Mouse (Mus musculus) heart, postnatal 0 days (tissue): ENCODE measurements at regions not wholly inside any gene's neighbourhood (a gene's known extent, or its start where the extent isn't known, plus 50 kb on each side); places are given as distances from the start of the nearest gene placed in this dataset.

Source experiments
- ATAC-seq: fragments of 200-750 bp; cut with Nextera tagmentation; 2 replicates; pipeline ENCODE4 v1.8.0; 2017; ENCODE audit warnings: low read depth, moderate number of reproducible peaks, moderate library complexity; ENCODE audit not compliant: insufficient read depth
- DNase-seq: peaks from one replicate; pipeline ENCODE4 v3.0.0-alpha.2; 2016; ENCODE audit warnings: low spot score
- H3K27ac ChIP-seq: fragments of 300-500 bp; sonication (generic); 2 replicates; pipeline ENCODE4 v1.5.1; 2014; ENCODE audit warnings: low read depth, mild to moderate bottlenecking
- H3K27me3 ChIP-seq: fragments of 300-500 bp; sonication (generic); 2 replicates; pipeline ENCODE4 v1.6.1; 2014; ENCODE audit warnings: low read length, mixed read lengths; ENCODE audit not compliant: control insufficient read depth, insufficient read depth
- H3K36me3 ChIP-seq: fragments of 300-500 bp; sonication (generic); replicated peaks from 2 replicates; pipeline ENCODE4 v1.6.1; 2014; ENCODE audit warnings: low read length, mixed read lengths; ENCODE audit not compliant: control insufficient read depth, insufficient read depth
- H3K4me1 ChIP-seq: fragments of 300-500 bp; sonication (generic); 2 replicates; pipeline ENCODE4 v1.6.1; 2014; ENCODE audit warnings: antibody characterized with exemption; ENCODE audit not compliant: control insufficient read depth, insufficient read depth
- H3K4me2 ChIP-seq: fragments of 300-500 bp; sonication (generic); 2 replicates; pipeline ENCODE4 v1.6.1; 2014; ENCODE audit warnings: low read depth, mild to moderate bottlenecking, low read length, moderate library complexity
- H3K4me3 ChIP-seq: fragments of 300-500 bp; sonication (generic); 2 replicates; pipeline ENCODE4 v1.5.1; 2014; ENCODE audit warnings: low read depth, low read length
- H3K9ac ChIP-seq: fragments of 300-500 bp; sonication (generic); replicated peaks from 2 replicates; pipeline ENCODE4 v1.6.1; 2014; ENCODE audit warnings: low read depth, low read length, mixed read lengths
- H3K9me3 ChIP-seq: fragments of 300-500 bp; sonication (generic); replicated peaks from 2 replicates; pipeline ENCODE4 v1.6.1; 2016; ENCODE audit warnings: low read length; ENCODE audit not compliant: control insufficient read depth
- CTCF ChIP-seq: IDR thresholded peaks from 2 replicates; pipeline ENCODE4 v1.5.1; 2016; ENCODE audit warnings: antibody characterized with exemption, control low read depth, low read depth
- EP300 ChIP-seq: IDR thresholded peaks from 2 replicates; pipeline ENCODE4 v1.6.1; 2016; ENCODE audit warnings: antibody characterized with exemption, low read depth
- WGBS: fragments of 180-500 bp; shearing (Covaris S2); extraction: QIAGEN DNeasy Blood & Tissue Kit; methylation state at CpG from one replicate; pipeline ENCODE4 v1.1.7; 2014; 5-methylcytosine and 5-hydroxymethylcytosine counted together

- Histone ChIP-seq H3K4me2 (no peak overlapping the region), H3K27ac (no peak overlapping the region), H3K36me3 (no peaks in the 10 kb centered on the region), H3K27me3 (no peaks in the 10 kb centered on the region), H3K4me3 (no peak overlapping the region), H3K4me1 (peaks cover 25% of the 10 kb centered on the region), H3K9me3 (no peaks in the 10 kb centered on the region), H3K9ac (no peak overlapping the region)
- DNase-seq (no peak), ATAC-seq (no peak)
- TF ChIP-seq EP300, result no peak
- TF ChIP-seq CTCF, result no peak
- 84% methylated on average over 5 of the region's 5 CpGs for WGBS
These were observed 81.3 kb upstream of the Tent5a start for GRCm38 (mm10) chr9:85408461-85408860.

DNA sequence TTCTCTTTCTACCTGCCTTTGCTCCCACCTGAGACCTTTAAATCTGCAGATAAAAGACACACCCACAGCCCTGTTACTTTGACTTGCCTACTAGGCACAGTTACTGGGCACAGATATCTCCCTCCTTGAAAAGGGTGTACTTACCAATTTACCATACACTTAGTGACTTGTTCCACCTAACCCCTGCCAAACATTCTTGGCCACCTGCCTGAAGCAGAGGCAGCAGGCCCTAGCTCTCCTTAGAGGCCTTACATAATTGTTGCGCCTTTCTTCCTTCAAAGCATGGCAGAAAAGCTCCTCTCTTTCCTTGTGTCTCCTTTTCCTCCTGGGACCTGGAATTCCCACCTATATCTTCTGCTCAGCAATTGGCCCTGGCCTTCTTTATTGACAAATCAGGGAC is 80.4 kb upstream of the Tent5a start:
- DNase-seq (peak; percentile 17), ATAC-seq (no peak)
- 50% methylated on average over 1 of the region's 1 CpGs for WGBS

DNA sequence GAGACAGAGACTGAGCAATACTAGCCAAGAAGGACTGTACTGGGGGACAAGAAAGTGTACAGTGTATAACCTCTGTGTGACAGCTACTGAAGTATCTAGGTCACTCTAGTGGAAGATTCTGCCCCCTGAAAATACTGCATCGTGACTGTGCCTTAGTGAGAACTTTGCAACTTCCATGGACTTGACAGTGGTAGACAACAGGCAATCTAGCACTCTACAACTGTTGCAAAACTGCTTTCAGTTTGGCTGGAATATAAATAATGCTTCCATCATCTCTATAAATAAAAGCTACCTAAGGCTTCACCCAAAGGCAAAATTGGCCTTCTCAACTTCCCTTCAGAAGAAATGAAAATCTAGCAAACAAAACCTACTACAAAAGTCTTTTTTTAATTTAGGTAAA is 74.6 kb upstream of the Tent5a start:
- no peak overlapping the region for H3K9ac ChIP-seq
- no peak overlapping the region for H3K4me2 ChIP-seq
- ATAC-seq (peak; percentile 67), DNase-seq (peak; percentile 55)
- H3K27me3 ChIP-seq, result no peaks in the 10 kb centered on the region
- H3K4me1 ChIP-seq, result peaks cover 13% of the 10 kb centered on the region; the same call in 1 of the 2 replicates
- no peaks in the 10 kb centered on the region for H3K36me3 ChIP-seq
- WGBS, result 17% methylated on average over 1 of the region's 1 CpGs
- peak overlapping the region; percentile 44 for H3K27ac ChIP-seq
- TF ChIP-seq CTCF (no peak), EP300 (no peak)
- H3K9me3 ChIP-seq, result no peaks in the 10 kb centered on the region
- no peak overlapping the region for H3K4me3 ChIP-seq

More for the DNA sequence above, 80.4 kb upstream of the Tent5a start:
- no peak for TF ChIP-seq EP300
- TF ChIP-seq CTCF, result no peak
- H3K4me3 ChIP-seq, result no peak overlapping the region
- H3K9me3 ChIP-seq, result no peaks in the 10 kb centered on the region
- no peak overlapping the region for H3K4me2 ChIP-seq
- H3K27ac ChIP-seq, result no peak overlapping the region
- no peaks in the 10 kb centered on the region for H3K36me3 ChIP-seq
- peaks cover 25% of the 10 kb centered on the region for H3K4me1 ChIP-seq
- H3K27me3 ChIP-seq, result no peaks in the 10 kb centered on the region
- no peak overlapping the region for H3K9ac ChIP-seq

GRCm38 (mm10) chr9:85400600-85401313 is 73.6 kb upstream of the Tent5a start:
- WGBS, result 31% methylated on average over 12 of the region's 12 CpGs

GRCm38 (mm10) chr9:85394975-85395374 is 67.8 kb upstream of the Tent5a start:
- H3K9ac ChIP-seq, result no peak overlapping the region
- H3K9me3 ChIP-seq, result no peaks in the 10 kb centered on the region
- H3K27me3 ChIP-seq, result no peaks in the 10 kb centered on the region
- no peaks in the 10 kb centered on the region for H3K4me1 ChIP-seq
- TF ChIP-seq EP300 (no peak), CTCF (no peak)
- no peak overlapping the region for H3K27ac ChIP-seq
- no peak overlapping the region for H3K4me2 ChIP-seq
- no peak for ATAC-seq
- no peaks in the 10 kb centered on the region for H3K36me3 ChIP-seq
- DNase-seq, result no peak
- whole genome bisulfite sequencing, result 60% methylated on average over 6 of the region's 6 CpGs
- no peak overlapping the region for H3K4me3 ChIP-seq

More at GRCm38 (mm10) chr9:85400600-85401313, 73.6 kb upstream of the Tent5a start:
- DNase-seq (peak; percentile 68), ATAC-seq (peak; percentile 69)
- Histone ChIP-seq H3K4me1 (peaks cover 13% of the 10 kb centered on the region; the same call in 1 of the 2 replicates), H3K36me3 (no peaks in the 10 kb centered on the region), H3K9ac (no peak overlapping the region), H3K4me2 (peak overlapping the region; percentile 18; the same call in 1 of the 2 replicates), H3K9me3 (no peaks in the 10 kb centered on the region), H3K27ac (peak overlapping the region; percentile 44), H3K4me3 (no peak overlapping the region), H3K27me3 (no peaks in the 10 kb centered on the region)
- TF ChIP-seq EP300 (no peak), CTCF (no peak)

DNA sequence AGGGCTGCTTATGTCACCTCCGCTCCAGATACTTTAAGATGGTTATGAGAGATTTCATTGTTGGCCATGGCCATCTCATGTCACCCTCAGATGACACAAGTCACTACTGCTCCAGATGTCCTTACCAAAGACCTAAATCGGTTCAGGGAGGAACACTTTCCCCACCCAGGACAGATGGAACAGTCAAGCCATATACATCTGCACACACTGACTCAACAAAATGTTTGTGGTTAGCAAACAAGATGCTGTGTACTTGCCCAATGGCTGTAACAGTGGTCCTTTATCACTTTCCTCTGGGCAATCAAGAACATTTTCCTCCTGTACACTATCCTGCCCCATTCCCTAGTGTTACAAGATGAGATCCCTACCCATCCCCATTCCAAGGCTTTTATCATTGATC is 64.1 kb upstream of the Tent5a start:
- no peak for DNase-seq
- Histone ChIP-seq H3K27ac (no peak overlapping the region), H3K4me2 (no peak overlapping the region), H3K4me1 (no peaks in the 10 kb centered on the region), H3K27me3 (no peaks in the 10 kb centered on the region), H3K9ac (no peak overlapping the region), H3K36me3 (no peaks in the 10 kb centered on the region), H3K4me3 (no peak overlapping the region), H3K9me3 (no peaks in the 10 kb centered on the region)
- 89% methylated on average over 2 of the region's 2 CpGs for WGBS
- no peak for TF ChIP-seq CTCF
- TF ChIP-seq EP300, result no peak
- ATAC-seq, result no peak
